Mouse (Mus musculus) left cerebral cortex, adult 6 months (tissue): ENCODE data around the gene Mup8. TPM values are rescaled to one million over a fixed set of nuclear protein-coding genes. Genes with fewer than 3 reads are reported as not detected.

Experiments
- long read RNA-seq, 2 experiments: library from polyadenylated mRNA; unstranded; transcript quantifications; one replicate each; pipeline ENCODE4 v2.0.0; 2019 to 2020
- polyA plus RNA-seq: library from polyadenylated mRNA; unstranded; fragments of <200 nt; fragmentation: Nextera tagmentation; gene quantifications from 2 replicates; pipeline ENCODE4 v1.2.3, GENCODE M21; 2021

Mup8 gene
- polyA plus RNA-seq: not detected in 2 replicates
- long read RNA-seq, experiment 1: 0 reads
- long read RNA-seq, experiment 2: 0 reads

DNA sequence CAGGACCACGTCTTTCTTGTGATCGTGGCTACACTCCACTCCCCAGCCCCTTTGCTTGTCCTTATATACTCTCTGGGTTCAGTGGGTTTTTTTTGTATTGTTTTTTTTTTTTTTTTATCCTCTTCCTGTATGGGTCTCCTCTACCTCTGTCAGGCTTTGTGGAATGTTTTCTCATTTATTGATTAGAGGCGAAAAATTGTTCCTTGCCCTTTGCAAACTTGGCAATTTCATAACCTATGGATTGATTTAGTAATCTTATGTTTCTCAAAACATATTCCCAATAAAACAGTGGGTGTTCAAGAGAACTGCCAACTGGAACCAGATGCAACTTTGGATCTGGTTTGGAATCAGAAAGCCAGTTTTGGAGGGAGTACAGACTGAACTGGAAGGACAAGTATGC, at the start of gene Mup8:
Gene Mup8, minus strand, starts transcription at position 101 of the 400 bp plus-strand sequence.

Other genes with a start within 250 kb of the Mup8 start
- gene Mup7, start 152.1 kb downstream of the Mup8 start, polyA plus RNA-seq: not detected in 2 replicates
- gene Mup2, start 68.3 kb downstream of the Mup8 start, polyA plus RNA-seq: not detected in 2 replicates
- gene Mup9, start 199.4 kb upstream of the Mup8 start, polyA plus RNA-seq: not detected in 2 replicates